Comparison of ENCODE assay signal across 12 mouse cellular contexts in the genomic region with DNA sequence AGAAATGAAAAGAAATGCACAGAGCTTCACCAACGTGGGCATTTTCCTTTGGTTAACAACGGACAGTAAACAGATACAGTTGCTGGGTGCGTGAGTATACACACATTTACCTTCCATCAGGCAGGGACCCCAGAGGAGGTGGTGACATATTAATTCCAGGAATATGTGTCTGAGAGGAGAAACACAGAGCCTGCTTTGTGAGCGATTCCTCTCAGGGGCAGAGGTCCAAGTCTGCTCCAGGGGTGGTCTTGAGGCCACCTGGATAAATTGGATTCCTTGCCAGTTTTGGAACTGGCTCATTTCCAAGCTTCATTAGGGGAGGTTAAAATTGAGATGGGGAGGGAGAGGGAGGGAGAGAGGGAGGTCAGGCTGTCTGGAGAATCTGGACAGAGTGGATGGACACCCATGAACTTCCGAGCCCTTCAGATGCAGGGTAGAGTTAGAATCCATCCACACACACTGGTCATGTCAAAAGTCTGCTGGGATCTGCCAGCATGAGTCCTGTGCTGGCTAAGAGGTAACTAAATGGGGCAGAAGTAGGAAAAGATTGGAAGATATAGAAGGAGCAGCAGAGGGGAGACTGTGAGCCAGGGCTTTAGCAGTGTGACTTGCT.
DNase-seq lines count a peak whose midpoint lies in the region; ATAC-seq lines count a peak whose summit lies in the region.
"Had no signal": no experiment of that assay in that cellular context is flagged by ENCODE, and none has a peak within 500 bp of the region (broad histone marks: within the 10 kb centered on the region; RNA-seq: fewer than 3 reads in every experiment).

No protein-coding gene starts in this region.

- no peak for DNase-seq in kidney, adult 11 months
- DNase-seq in cerebellum, adult 18-20 months: peak; percentile 44 to 55
- DNase-seq in embryonic facial prominence, embryonic 10.5 days (ENCODE audit: low spot score): peak; percentile 31
- DNase-seq in limb, embryonic 11.5 days (ENCODE audit: low spot score): peak; percentile 80
- no peak for DNase-seq in left cerebral cortex, adult 11 months (ENCODE audit: low spot score)
- no peak for DNase-seq in thymus, postnatal 14 days
- no peak for DNase-seq in lung, postnatal 36 days
- DNase-seq: kidney, postnatal 36 days; spleen, adult 18-20 months; thymus, adult 18-20 months had no signal

- peaks cover 34% of the 10 kb centered on the region for H3K4me1 ChIP-seq in kidney, embryonic 15.5 days
- H3K4me1 ChIP-seq in embryonic facial prominence, embryonic 10.5 days: peaks cover 31% of the 10 kb centered on the region
- H3K4me1 ChIP-seq in limb, embryonic 11.5 days (ENCODE audit: control insufficient read depth, insufficient read depth, low read length): peaks cover 32% of the 10 kb centered on the region

- no peaks in the 10 kb centered on the region for H3K9me3 ChIP-seq in kidney, embryonic 15.5 days (replicated peaks)
- no peaks in the 10 kb centered on the region; the same call in 1 of the 2 replicates for H3K9me3 ChIP-seq in embryonic facial prominence, embryonic 10.5 days
- H3K9me3 ChIP-seq in limb, embryonic 11.5 days (ENCODE audit: control insufficient read depth, low read length): no peaks in the 10 kb centered on the region
- H3K9me3 ChIP-seq: neural tube, embryonic 12.5 days had no signal

- no peak overlapping the region for H3K4me3 ChIP-seq in kidney, embryonic 15.5 days (replicated peaks)
- H3K4me3 ChIP-seq in embryonic facial prominence, embryonic 10.5 days: no peak overlapping the region
- no peak overlapping the region for H3K4me3 ChIP-seq in limb, embryonic 11.5 days (ENCODE audit: low read depth, low read length)
- H3K4me3 ChIP-seq: neural tube, embryonic 12.5 days had no signal

- no peaks in the 10 kb centered on the region for H3K27me3 ChIP-seq in kidney, embryonic 15.5 days
- H3K27me3 ChIP-seq in embryonic facial prominence, embryonic 10.5 days (replicated peaks; ENCODE audit: low read depth, poor library complexity, severe bottlenecking): no peaks in the 10 kb centered on the region; the same call in 1 of the 2 replicates
- H3K27me3 ChIP-seq in limb, embryonic 11.5 days (ENCODE audit: control insufficient read depth, insufficient read depth, low read length): no peaks in the 10 kb centered on the region
- H3K27me3 ChIP-seq: neural tube, embryonic 12.5 days had no signal

- H3K36me3 ChIP-seq in kidney, embryonic 15.5 days: no peaks in the 10 kb centered on the region
- no peaks in the 10 kb centered on the region for H3K36me3 ChIP-seq in embryonic facial prominence, embryonic 10.5 days (replicated peaks)
- H3K36me3 ChIP-seq in limb, embryonic 11.5 days (ENCODE audit: control insufficient read depth, insufficient read depth, low read length): no peaks in the 10 kb centered on the region
- H3K36me3 ChIP-seq: neural tube, embryonic 12.5 days had no signal

- no peak overlapping the region for H3K4me2 ChIP-seq in kidney, embryonic 15.5 days
- no peak overlapping the region for H3K4me2 ChIP-seq in limb, embryonic 11.5 days (ENCODE audit: low read depth, severe bottlenecking)
- H3K4me2 ChIP-seq: neural tube, embryonic 12.5 days had no signal

- ATAC-seq in kidney, embryonic 15.5 days (replicated peaks; ENCODE audit: low FRiP score): no peak
- peak; percentile 76 for ATAC-seq in limb, embryonic 11.5 days (ENCODE audit: insufficient number of reproducible peaks, low FRiP score, low TSS enrichment, low read depth)

- WGBS in kidney, embryonic 15.5 days: 47% methylated on average over 5 of the region's 5 CpGs
- 63% methylated on average over 5 of the region's 5 CpGs for WGBS in embryonic facial prominence, embryonic 10.5 days
- 29% methylated on average over 5 of the region's 5 CpGs for WGBS in limb, embryonic 11.5 days

- H3K9ac ChIP-seq in kidney, embryonic 15.5 days: no peak overlapping the region
- H3K9ac ChIP-seq in limb, embryonic 11.5 days (ENCODE audit: low read length): no peak overlapping the region
- H3K9ac ChIP-seq: neural tube, embryonic 12.5 days had no signal

- H3K27ac ChIP-seq in kidney, embryonic 15.5 days: peak overlapping the region; percentile 68; the same call in 1 of the 2 replicates
- H3K27ac ChIP-seq in embryonic facial prominence, embryonic 10.5 days (replicated peaks): peak overlapping the region; percentile 8; the same call in 1 of the 2 replicates
- H3K27ac ChIP-seq in limb, embryonic 11.5 days (replicated peaks; ENCODE audit: low read depth, low read length): peak overlapping the region; percentile 83
- H3K27ac ChIP-seq: neural tube, embryonic 12.5 days had no signal

Comparison
In these comparisons a context has a peak if more than half of its experiments do, and no peak if none do; other contexts are left out.
1. H3K27ac ChIP-seq: peak in every context shown above with its lines; median percentile 83 in limb, embryonic 11.5 days; 68 in kidney, embryonic 15.5 days; 8 in embryonic facial prominence, embryonic 10.5 days.
2. DNase-seq: peak in cerebellum, adult 18-20 months (2 of 2), embryonic facial prominence, embryonic 10.5 days (single experiment) and limb, embryonic 11.5 days (single experiment); none in kidney, adult 11 months (single experiment), left cerebral cortex, adult 11 months (single experiment), thymus, postnatal 14 days (single experiment) and lung, postnatal 36 days (single experiment).